Mouse (Mus musculus): ENCODE measurements around the gene Rhoh.

GRCm38 (mm10) chr5:65846534-65846933 is 14.5 kb upstream of the Rhoh start:
- TF ChIP-seq CTCF (IDR thresholded peaks at IDR 0.05; ENCODE audit: low read depth): no peak
- no peak for TF ChIP-seq EP300 (IDR thresholded peaks at IDR 0.05; ENCODE audit: low read depth)

Data from liver, postnatal 0 days (tissue).